Mouse (Mus musculus) lung, embryonic 14.5 days (tissue): Measurements from ENCODE around the gene Pgam5. TPM values are rescaled to one million over a fixed set of nuclear protein-coding genes. Genes with fewer than 3 reads are reported as not detected.

Source experiments
- ATAC-seq: fragments of 200-750 bp; cut with Nextera tagmentation; 2 replicates; pipeline ENCODE4 v1.8.0; 2017; ENCODE audit warnings: mild to moderate bottlenecking, moderate TSS enrichment, moderate library complexity; ENCODE audit not compliant: insufficient read depth
- DNase-seq: peaks from one replicate; pipeline ENCODE4 v3.0.0-alpha.2; 2015
- H3K27ac ChIP-seq: fragments of 300-500 bp; sonication (generic); 2 replicates; pipeline ENCODE4 v1.5.1; 2014; ENCODE audit warnings: low read depth, mild to moderate bottlenecking, moderate library complexity
- H3K27me3 ChIP-seq: fragments of 300-500 bp; sonication (generic); 2 replicates; pipeline ENCODE4 v1.6.1; 2014; ENCODE audit warnings: low read length, control low read depth; ENCODE audit not compliant: insufficient read depth
- H3K36me3 ChIP-seq: fragments of 300-500 bp; sonication (generic); 2 replicates; pipeline ENCODE4 v1.6.1; 2014; ENCODE audit warnings: control low read depth; ENCODE audit not compliant: insufficient read depth
- H3K4me1 ChIP-seq: fragments of 300-500 bp; sonication (generic); 2 replicates; pipeline ENCODE4 v1.6.1; 2014; ENCODE audit warnings: antibody characterized with exemption, control low read depth; ENCODE audit not compliant: insufficient read depth
- H3K4me2 ChIP-seq: fragments of 300-500 bp; sonication (generic); 2 replicates; pipeline ENCODE4 v1.6.1; 2014; ENCODE audit warnings: mild to moderate bottlenecking
- H3K4me3 ChIP-seq: fragments of 300-500 bp; sonication (generic); 2 replicates; pipeline ENCODE4 v1.5.1; 2014; ENCODE audit warnings: low read depth, low read length
- H3K9ac ChIP-seq: fragments of 300-500 bp; sonication (generic); 2 replicates; pipeline ENCODE4 v1.6.1; 2014
- H3K9me3 ChIP-seq: fragments of 300-500 bp; sonication (generic); 2 replicates; pipeline ENCODE4 v1.6.1; 2016; ENCODE audit warnings: low read depth, low read length, control low read depth
- CTCF ChIP-seq: IDR thresholded peaks from 2 replicates; pipeline ENCODE4 v1.5.1; 2016; ENCODE audit warnings: antibody characterized with exemption, low read depth
- WGBS: fragments of 180-500 bp; shearing (Covaris S2); extraction: QIAGEN DNeasy Blood & Tissue Kit; methylation state at CpG from one replicate; pipeline ENCODE4 v1.1.7; 2014; 5-methylcytosine and 5-hydroxymethylcytosine counted together
- polyA plus RNA-seq: library from polyadenylated mRNA; unstranded; fragments of >200 nt; fragmentation: Nextera tagmentation; extraction: Ambion mirVana; gene quantifications from 2 replicates; pipeline ENCODE4 v1.2.1, GENCODE M21; 2014

The Pgam5 gene
- polyA plus RNA-seq, 1 experiment from 2014 or later, result 72.9 TPM

GRCm38 (mm10) chr5:110211312-110211711 is 58.4 kb downstream of the Pgam5 start:
- no peaks in the 10 kb centered on the region for H3K4me1 ChIP-seq
- no peak overlapping the region for H3K4me3 ChIP-seq
- no peak overlapping the region for H3K27ac ChIP-seq
- WGBS, result 84% methylated on average over 2 of the region's 2 CpGs
- peaks cover 96% of the 10 kb centered on the region for H3K36me3 ChIP-seq
- no peak for DNase-seq
- TF ChIP-seq CTCF, result no peak
- H3K9ac ChIP-seq, result no peak overlapping the region
- H3K4me2 ChIP-seq, result no peak overlapping the region
- no peaks in the 10 kb centered on the region for H3K9me3 ChIP-seq
- H3K27me3 ChIP-seq, result no peaks in the 10 kb centered on the region
- ATAC-seq, result no peak

Other genes starting within 250 kb of the Pgam5 start
- gene Gm17655, start 197.4 kb downstream of the Pgam5 start, polyA plus RNA-seq, result 3.3 and 7.2 TPM in 2 replicates
- 1.9 and 2.2 TPM in 2 replicates for gene Gm35315, start 175.5 kb downstream of the Pgam5 start, polyA plus RNA-seq
- gene Plcxd1, start 169.9 kb downstream of the Pgam5 start, polyA plus RNA-seq, result 2.2 TPM in 2 replicates
- gene Gtpbp6, start 161.7 kb downstream of the Pgam5 start, polyA plus RNA-seq, result 26.2 and 29.8 TPM in 2 replicates
- gene Zfp605, start 159.8 kb downstream of the Pgam5 start, polyA plus RNA-seq, result 3.3 and 3.8 TPM in 2 replicates
- 41.8 and 42.3 TPM in 2 replicates for gene Chfr, start 134.1 kb downstream of the Pgam5 start, polyA plus RNA-seq
- gene Golga3, start 93.2 kb downstream of the Pgam5 start, polyA plus RNA-seq, result 26.6 and 28.3 TPM in 2 replicates
- 35.5 and 39.8 TPM in 2 replicates for gene Ankle2, start 38.9 kb downstream of the Pgam5 start, polyA plus RNA-seq
- 8.5 and 9.4 TPM in 2 replicates for gene Pxmp2, start 16.3 kb upstream of the Pgam5 start, polyA plus RNA-seq
- 43.9 and 44.9 TPM in 2 replicates for gene Pole, start 16.4 kb upstream of the Pgam5 start, polyA plus RNA-seq
- 14.1 and 15.4 TPM in 2 replicates for gene P2rx2, start 73.3 kb upstream of the Pgam5 start, polyA plus RNA-seq
- gene Lrcol1, start 74.8 kb upstream of the Pgam5 start, polyA plus RNA-seq, result 2.4 and 2.6 TPM in 2 replicates
- 19.2 and 20.9 TPM in 2 replicates for gene Fbrsl1, start 178.6 kb upstream of the Pgam5 start, polyA plus RNA-seq